Mouse (Mus musculus): ENCODE results near the gene Psmc4.

The Psmc4 gene

GRCm38 (mm10) chr7:28049476-28050409, at the start of gene Psmc4:
Gene Psmc4 (minus strand): TSS chr7:28050101.
- peak; percentile 99 for DNase-seq (ENCODE audit: low read depth, low spot score)

GRCm38 (mm10) chr7:28099101-28099500, 49.2 kb upstream of the Psmc4 start:
- DNase-seq (ENCODE audit: low read depth, low spot score): no peak

- no peak for DNase-seq (ENCODE audit: low read depth, low spot score)
Observed at GRCm38 (mm10) chr7:28093541-28093940, 43.6 kb upstream of the Psmc4 start.

GRCm38 (mm10) chr7:28086236-28086635, 36.3 kb upstream of the Psmc4 start:
- peak; percentile 51 for DNase-seq (ENCODE audit: low read depth, low spot score)

GRCm38 (mm10) chr7:28084215-28084614, 34.3 kb upstream of the Psmc4 start:
- no peak for DNase-seq (ENCODE audit: low read depth, low spot score)

- no peak for DNase-seq (ENCODE audit: low read depth, low spot score)
Observed at GRCm38 (mm10) chr7:28070531-28071298, 20.8 kb upstream of the Psmc4 start, which contains the start of gene Fcgbp. Gene Fcgbp (plus strand): TSS chr7:28071236.

- no peak for DNase-seq (ENCODE audit: low read depth, low spot score)
Observed at GRCm38 (mm10) chr7:28069546-28070172, 19.8 kb upstream of the Psmc4 start.

GRCm38 (mm10) chr7:28068661-28069060, 18.8 kb upstream of the Psmc4 start:
- DNase-seq (ENCODE audit: low read depth, low spot score): no peak

GRCm38 (mm10) chr7:28059972-28060371, 10.1 kb upstream of the Psmc4 start:
- no peak for DNase-seq (ENCODE audit: low read depth, low spot score)

GRCm38 (mm10) chr7:28053046-28053930, 3.4 kb upstream of the Psmc4 start:
- no peak for DNase-seq (ENCODE audit: low read depth, low spot score)

- no peak for DNase-seq (ENCODE audit: low read depth, low spot score)
Observed at GRCm38 (mm10) chr7:28050584-28050983, 683 bp upstream of the Psmc4 start.

GRCm38 (mm10) chr7:28044524-28044923, 5.4 kb downstream of the Psmc4 start:
- DNase-seq (ENCODE audit: low read depth, low spot score): no peak

- DNase-seq (ENCODE audit: low read depth, low spot score): no peak
Observed at GRCm38 (mm10) chr7:28014445-28014810, 35.5 kb downstream of the Psmc4 start.

- DNase-seq (ENCODE audit: low read depth, low spot score): peak; percentile 80
Observed at GRCm38 (mm10) chr7:28013549-28014444, 36.1 kb downstream of the Psmc4 start, which contains the start of gene Zfp850. Gene Zfp850 (minus strand): TSS chr7:28014115.

- DNase-seq (ENCODE audit: low read depth, low spot score): no peak
Observed at GRCm38 (mm10) chr7:28010271-28010670, 39.6 kb downstream of the Psmc4 start.

All from ES-CJ7 (cell line).